Mouse (Mus musculus): Measurements from ENCODE around the gene Xpr1. TPM values are rescaled to one million over a fixed set of nuclear protein-coding genes. Genes with fewer than 3 reads are reported as not detected.
A peak's percentile ranks its signal among the peaks of the same experiment; 100 is the strongest.
"Not testable (repeated sequence)": the region's sequence is repeated elsewhere in the genome, so short reads cannot be mapped to it uniquely, and the experiment has no call there.

Gene Xpr1
- polyA plus RNA-seq, 1 experiment from 2014 or later: 7.2 TPM

DNA sequence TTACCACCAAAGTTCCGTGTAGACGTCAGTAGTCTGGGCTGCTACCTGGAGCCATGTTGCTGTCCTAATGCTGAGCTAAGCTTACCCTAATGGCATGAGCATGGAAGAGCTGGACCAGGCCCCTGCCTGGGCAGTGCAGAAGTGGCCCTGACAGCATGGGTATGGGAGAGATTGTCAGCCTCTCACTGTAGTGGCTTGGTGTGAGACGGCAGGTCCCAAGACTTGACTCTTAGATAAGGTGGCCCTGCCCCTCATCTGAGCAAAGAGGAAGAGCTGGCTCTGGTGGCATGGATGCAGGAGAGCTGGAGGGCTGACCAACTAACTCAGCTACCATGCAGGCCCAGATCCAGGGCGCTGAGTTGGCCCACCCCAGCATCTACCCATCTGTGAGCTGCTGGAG is 79.9 kb downstream of the Xpr1 start:
- DNase-seq (ENCODE audit: low spot score): no peak

DNA sequence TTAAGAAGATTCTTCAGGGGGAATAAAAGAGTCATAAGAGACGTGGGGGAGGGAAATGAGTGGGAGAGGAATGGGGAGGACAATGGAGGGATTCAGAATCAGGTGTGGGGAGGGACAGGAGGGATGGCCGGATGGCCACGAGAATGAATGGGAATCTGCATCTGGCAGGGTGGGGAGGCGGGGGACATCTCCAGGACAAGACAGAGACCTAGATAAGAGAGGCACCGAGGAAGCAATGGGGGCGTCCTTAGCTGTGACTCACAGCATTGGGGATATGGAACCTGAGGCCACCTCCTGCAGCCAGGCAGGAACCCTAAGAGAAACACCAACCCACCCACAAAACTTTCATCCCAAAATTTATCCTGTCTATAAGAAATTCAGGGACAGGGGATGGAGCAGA is 81.3 kb downstream of the Xpr1 start:
- no peak for DNase-seq (ENCODE audit: low spot score)

DNA sequence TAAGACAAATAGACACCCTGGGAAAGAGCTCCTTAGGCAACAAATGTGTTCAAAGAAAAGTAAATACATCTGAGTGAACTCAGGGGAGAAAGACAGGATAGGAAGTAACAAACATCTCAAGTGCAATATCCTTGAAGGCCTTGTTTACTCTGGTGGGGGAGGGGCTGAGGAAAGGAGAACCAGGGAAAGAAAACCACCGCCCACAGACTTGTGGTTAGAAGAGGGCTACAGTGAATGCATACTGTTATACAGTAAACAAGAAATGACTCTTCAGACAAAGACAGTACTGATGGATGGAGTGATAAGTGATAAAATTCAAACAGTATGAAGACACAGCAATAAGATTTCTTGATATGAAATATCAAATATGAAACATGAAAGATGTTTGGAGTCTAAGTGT is 95.0 kb downstream of the Xpr1 start:
- DNase-seq (ENCODE audit: low spot score): peak; percentile 19

DNA sequence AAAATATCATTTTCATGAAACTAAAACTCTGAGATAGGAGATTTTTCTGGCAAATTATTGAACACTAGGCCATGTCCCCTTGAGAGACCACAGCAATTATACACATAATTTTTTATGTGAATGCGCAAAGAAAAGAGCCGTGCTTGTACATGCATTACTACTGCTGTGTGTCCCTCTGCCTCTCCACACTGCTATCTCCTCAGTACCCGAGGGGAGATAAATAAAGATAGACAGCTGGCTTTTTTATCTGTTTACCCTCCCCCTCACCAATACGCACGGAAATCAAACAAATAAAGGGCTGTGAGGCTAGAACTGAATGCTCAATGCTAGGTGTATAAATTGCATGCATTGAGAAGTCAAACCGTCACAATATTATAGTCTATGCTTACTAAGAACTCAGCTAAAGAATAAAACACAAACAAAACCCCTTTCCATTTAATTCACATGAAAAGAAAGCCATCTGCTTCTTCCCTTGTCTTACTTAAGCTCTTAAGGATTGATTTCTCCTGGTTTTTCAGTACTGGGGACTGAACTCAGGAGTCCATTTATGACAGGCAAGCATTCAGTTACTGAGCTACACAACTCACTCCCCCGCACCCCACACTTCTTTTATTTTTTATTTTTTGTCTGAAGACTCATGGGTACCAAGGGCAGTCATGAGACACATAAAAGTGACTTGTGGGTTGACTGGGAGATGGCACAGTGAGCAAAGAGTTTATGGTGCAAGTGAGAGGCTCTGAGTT is 97.0 kb downstream of the Xpr1 start:
- DNase-seq (ENCODE audit: low spot score): no peak

DNA sequence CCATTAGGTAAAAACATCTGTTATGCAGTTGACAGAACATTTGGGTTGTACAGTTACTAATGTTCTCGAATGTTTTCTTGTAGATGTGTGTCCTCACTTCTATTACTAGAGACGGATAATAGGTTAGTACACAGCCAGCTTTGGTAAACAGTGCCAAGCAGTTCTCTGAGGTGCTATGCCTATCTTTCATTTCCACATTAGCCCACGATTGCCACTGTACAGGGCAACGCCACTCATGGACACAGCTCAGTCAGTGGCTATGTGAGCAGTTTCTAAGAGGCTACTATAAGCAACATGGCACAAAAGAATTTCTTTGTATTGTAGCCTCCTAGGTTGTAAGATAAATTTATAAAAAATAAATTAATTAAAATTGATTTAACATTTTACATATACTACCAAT is 97.7 kb downstream of the Xpr1 start:
- no peak for DNase-seq (ENCODE audit: low spot score)

DNA sequence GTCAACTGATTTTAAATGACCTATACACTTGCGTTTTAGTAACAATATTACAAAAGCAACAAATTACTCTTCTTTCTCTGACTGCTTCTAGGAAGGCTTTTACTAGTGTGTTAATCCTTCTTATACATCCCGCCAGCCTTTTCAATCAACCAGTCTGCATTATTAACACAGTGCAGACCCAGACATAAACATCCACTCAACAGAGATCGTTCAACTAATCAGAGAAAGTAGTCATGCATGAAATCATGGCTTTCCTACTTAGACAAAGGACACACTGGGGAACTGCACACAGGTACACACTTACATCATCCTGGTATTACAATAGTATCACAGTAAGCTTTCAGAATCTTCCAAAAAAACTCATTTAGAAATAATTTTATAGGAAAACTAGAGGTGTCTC is 105.5 kb downstream of the Xpr1 start:
- no peak for DNase-seq (ENCODE audit: low spot score)

DNA sequence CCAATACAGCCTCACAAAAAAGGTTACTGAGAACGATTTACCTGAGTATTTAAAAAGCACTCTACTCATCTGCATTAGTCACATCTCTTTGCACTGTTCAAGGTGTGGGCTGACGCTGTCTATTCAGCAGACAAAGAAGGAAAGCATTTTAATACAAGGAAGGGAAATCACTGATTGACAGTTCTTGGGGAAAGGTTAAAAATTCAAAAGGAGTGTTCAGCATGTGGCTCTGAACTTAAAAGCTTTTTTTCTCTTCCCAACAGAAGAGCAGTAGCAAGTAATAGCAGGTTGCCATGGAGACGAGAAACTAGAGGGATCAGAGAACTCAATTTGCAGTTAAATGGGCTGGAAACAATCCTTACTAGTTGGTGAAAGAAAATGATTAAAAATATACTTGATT is 110.3 kb downstream of the Xpr1 start:
- no peak for DNase-seq (ENCODE audit: low spot score)

DNA sequence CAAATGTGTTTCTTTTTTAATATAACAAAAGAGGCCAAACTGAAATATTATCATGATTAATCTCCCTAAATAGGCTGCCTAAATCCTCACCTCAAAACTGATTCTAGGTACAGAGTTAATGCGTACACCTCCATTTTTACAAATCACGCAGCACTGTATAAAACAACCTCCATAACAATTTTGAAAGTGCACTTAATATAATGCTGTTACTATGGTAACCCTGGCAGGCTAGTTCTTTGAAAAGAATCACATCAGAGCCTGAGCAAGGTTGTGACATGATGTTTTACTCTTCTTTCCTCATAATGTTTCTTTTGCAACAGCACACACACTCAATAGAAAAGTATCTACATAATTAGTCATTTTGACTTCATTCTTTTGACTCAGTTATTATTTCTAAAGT is 113.8 kb downstream of the Xpr1 start:
- DNase-seq (ENCODE audit: low spot score): no peak

DNA sequence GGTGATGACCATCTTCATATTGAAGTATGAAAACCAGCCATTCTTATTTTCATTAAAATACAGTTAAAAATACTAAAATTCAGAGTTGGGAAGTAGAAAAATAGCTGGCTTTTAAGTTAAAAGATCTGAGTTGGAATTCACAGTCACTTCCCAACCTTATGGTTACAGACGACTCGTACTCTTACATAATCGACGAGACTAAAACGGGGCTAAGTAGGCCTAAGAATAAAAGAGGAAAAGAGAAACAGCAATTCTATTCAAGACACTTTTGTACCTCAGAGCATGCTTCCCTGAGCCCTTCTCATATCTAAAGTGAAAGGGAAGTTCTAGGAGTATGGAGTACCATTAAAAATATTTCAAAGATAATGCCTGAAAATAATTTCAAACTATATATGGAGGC is 119.6 kb downstream of the Xpr1 start:
- no peak for DNase-seq (ENCODE audit: low spot score)

DNA sequence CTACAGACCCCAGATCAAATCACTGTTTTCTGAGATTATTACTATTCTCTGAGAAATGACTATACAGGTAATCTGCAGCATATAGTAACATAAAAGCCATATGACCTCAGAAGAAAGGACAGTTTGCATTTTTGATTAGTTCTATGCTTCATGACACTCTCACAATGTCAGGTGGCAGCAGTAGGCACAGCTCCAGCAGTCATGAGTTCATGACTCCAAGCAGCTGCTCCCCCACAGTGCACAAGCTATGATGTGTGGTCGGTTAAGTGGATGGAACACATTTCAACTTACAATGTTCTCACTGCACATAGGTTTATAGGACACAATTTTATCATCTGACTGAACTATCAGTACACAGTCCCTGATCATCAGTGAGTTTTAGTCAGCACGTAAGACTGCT is 120.0 kb downstream of the Xpr1 start:
- no peak for DNase-seq (ENCODE audit: low spot score)

DNA sequence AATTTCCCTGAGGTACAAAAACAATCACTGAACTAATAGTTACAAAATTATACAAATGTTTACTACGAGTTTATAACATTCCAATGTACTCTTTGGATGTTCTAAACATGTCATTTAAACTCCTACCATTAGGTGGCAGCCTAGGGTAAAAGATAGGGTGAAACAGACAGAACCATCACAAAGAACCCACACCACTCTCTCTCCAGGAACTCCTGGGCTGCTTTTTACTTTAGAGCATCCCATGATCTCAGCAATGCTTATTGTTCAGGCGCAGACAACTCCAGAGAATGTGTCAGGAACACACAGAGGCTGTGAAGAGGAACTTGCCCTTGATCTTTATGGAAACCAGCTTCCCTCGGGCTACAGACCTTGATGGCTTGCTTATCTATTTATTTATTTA is 123.8 kb downstream of the Xpr1 start:
- peak; percentile 82 for DNase-seq (ENCODE audit: low spot score)

DNA sequence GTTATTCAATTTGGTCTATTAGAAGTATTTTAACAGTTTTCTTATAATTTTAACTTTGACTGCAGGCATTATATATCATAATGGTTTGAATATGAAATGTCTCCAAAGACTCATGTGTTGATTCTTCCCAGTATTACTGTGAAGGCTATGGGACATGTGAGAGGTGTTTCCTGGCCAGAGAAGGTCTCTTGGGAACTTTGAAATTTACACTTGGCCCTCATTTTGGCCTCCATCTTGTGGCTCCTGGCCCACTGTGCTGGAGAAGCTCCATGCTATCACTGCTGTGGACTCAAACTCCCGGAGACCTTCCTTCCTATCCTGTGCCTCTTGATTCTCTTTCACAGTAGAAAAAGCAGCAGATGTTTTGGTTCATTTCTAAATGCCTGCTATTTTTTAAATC is 127.8 kb downstream of the Xpr1 start:
- DNase-seq (ENCODE audit: low spot score): no peak

DNA sequence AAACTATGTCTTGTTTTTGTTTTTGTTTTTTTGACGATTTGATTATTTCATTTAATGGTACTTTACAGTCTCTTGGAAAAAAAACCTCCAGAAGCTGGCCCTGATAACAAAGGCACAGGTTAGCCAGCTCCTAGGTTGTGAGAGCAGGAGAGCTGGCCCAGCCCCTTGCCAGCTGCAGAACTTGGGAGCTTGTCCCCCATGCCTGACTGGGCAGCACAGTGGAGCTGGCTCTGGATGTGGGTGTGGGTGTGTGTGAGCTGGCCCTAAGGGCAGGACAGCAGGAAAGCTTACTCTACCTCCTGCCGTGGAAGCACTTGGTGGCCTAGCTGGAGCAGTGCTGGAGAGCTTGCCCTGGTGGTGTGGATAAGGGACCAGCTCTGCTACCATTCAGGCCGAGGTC is 129.2 kb downstream of the Xpr1 start:
- no peak for DNase-seq (ENCODE audit: low spot score)

DNA sequence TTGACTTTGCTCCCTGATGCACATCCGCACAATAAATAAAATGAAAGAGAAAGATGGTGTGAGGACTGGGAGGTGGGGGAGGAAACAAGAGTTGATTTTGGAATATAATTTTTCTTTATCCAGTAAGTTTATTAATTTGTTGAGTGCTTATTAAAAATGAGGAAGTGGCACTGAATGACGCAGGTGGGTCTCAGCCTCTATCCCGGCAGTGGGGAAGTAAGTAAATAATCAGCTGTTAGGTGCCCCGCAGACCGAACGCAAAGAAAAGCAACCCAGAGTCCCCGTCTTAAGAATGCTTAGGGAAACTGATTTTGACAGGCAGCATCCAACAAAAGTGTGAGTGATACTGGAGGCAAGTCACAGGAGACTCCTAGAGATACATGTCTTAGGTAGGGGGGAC is 133.4 kb downstream of the Xpr1 start:
- DNase-seq (ENCODE audit: low spot score): no peak

DNA sequence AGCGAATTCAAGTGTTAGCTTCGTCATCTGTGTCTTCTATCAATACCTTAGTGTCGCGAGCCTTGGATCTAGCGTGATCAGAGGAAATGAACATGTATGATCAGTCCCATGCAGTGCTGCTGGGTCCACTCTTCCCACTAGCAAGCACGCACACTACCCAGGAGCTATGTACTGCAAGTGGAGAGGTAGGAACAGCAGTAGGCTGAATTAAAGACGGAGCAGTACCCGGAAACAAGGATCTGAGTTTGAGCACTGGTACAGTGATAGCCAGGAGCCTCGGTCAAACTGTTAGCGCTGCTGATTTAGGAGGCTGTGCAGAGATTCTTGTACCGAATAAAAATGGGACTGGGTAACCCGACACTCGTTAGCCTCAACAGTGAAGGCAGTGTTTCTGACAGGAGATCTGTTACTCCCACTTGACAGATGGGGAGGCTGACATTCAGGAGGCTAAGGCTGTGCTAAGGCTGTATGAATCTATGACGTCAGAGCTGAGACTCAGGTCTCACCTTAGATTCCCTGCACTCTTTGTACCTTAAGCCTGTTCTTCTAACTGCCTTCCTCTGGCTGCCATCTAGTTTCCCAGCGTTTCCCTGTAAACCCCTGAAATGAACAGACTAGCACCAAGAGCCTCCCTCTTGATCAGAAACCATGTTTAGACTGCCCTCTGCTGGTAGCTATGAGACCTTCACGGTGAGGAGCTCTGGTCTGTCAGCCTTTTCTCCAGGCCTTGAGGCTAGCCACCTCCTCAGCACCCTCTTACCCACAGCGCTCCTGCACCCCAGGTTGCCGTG is 136.0 kb downstream of the Xpr1 start:
- DNase-seq (ENCODE audit: low spot score): peak; percentile 84

DNA sequence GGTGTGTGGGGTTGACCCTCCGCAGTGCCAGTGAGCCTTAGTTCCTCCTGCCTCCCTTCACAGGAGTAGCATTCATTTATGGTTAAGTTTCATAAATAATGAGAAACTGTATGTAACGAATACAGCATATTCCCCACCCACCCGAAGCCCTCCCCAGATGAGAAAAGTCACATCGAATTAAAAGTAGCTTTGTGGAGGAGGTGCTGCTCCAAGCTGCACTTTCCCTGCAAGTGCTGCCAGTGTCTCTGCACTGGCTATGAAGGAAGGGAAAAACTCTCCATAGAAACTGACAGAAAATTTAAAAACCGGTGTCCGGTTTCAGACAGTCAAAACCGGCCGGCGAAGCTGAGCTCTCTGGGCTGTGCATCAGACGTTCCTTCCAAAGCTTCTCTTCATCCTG is 136.9 kb downstream of the Xpr1 start:
- no peak for DNase-seq (ENCODE audit: low spot score)

DNA sequence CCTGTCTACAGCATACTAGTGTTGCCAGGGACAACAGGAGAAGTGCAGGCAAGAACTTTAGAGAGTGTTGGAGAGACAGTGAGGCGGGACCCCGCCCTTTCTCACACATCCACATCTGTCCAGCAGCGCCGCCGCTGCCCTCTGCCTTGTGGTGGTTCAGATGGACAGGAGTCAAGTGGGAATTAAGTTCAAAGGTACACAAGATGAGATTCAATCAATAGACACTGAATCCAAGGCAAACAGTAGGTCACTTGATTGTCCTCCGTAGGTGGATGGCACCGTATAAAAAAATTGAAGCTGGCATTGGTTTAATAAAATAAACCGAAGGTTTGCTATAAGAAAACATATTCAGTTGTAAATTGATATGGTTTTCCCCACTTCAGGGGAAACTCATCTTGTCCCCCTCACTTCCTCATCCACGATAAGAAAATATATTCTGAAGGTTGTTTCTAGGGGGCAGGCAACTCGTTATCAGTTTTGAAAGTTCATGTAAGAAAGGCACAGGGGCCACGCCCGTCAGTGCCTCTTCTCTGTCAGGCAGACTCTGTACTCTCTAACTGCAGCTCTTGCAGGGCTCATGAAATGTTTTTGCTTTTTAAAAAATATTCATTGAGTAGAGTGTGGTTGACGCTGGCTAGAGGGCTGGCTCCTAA is 140.7 kb downstream of the Xpr1 start:
- no peak for DNase-seq (ENCODE audit: low spot score)

DNA sequence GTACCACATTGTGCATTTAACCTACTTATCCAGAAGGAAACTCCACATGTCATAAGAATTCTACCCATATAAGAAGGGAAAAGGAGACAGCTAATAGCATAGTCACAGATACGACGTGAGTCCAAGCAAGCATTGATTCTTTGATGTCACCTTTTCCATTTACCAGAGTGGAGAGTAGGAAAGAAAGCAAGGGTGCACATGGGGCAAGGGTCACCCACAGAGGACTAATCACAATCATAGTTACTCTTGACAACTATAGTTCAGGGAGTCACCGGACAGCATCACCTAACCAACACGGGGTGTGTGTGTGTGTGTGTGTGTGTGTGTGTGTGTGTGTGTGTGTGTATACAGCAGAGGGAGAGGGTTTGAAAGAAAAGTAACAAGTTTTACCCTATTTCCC is 141.4 kb downstream of the Xpr1 start:
- no peak for DNase-seq (ENCODE audit: low spot score)

DNA sequence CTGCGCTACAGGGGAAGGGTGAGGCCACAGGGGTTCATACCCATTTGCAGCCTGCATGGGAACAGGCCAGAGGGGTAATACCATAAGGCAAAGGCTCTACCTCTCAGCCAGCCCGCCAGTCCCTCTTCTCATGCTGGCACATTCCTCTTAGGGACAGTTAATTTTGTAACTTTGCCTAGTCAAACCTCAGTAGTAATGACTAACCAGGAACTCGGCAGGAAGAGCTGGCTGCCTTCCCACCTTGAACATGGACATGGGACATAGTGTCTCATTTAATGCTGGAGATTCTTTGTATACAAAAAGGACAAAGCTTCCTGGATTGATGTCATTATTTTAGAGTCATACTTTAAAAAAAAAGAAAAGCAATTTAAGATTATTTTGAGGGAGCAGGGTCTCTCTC is 142.2 kb downstream of the Xpr1 start:
- no peak for DNase-seq (ENCODE audit: low spot score)

DNA sequence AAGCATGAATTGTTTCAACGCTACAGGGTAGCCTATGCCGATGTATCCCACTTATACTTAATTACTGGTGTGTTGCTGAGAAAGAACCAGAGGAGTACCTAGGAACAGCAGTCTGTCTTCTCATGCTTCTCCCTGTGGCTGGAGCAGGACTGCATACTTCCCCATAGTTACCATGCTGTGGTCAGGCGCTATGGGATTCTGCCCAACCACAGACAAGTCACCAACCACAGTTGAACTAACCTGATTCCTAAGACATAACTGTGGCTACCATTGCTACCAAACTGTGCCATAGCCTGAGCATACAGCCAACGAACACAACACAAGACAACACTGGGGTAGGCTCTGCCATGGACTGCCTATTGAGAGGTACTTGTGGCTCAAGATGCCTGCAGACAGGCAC is 144.3 kb downstream of the Xpr1 start:
- no peak for DNase-seq (ENCODE audit: low spot score)

DNA sequence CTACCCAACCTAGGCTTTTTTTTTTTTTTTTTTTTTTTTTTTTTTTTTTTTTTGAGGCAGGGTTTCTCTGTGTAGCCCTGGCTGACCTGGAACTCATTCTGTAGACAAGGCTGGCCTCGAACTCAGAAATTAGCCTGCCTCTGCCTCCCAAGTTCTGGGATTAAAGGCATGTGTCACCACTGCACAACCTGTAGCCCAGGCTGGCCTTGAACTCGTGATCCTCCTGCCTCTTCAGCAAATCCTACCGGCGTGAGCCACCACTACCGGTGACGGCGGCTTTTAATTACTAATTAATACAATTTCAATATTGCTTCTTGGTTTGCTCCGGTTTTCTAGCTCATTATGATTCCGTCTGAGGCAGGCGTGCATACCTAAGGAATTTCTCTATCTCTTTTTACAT is 154.7 kb downstream of the Xpr1 start:
- DNase-seq (ENCODE audit: low spot score): not testable (repeated sequence)

DNA sequence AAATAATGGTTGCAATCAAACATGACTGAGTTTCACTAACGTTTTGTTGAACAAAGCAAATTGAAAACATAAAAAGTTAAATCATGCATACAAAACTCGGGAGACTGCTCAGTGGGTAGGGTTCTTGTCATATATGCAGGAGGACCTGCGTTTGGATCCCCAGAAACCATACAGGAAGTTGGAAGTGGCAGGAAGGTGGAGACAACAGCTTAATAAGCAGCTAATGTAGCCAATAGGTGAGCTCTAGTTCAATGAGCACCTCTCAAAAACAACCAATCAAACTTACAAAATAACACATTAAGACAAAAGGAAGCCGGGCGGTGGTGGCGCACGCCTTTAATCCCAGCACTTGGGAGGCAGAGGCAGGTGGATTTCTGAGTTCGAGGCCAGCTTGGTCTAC is 162.9 kb downstream of the Xpr1 start:
- DNase-seq (ENCODE audit: low spot score): no peak

DNA sequence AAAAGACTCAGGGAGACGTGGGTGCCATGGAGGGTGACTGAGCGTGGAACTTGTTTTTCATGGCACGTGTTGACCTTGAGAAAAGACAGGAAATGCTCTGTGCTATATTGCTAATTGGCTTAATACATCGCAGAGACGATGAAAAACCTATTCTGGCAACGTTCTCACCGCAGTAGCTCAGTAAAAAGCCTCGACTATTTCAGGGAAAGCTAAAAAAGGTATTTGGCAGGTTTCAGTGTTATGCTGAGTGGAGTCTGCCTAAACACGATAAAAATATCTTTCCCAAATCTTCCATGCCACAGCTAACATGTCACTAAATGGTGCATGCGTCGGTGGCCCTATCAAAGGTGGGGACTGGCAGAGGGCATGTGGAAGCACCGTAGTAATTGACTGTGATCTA is 164.1 kb downstream of the Xpr1 start:
- no peak for DNase-seq (ENCODE audit: low spot score)

All from thymus, postnatal 0 days (tissue).